ENCODE assay signal across 8 mouse cellular contexts in genomic region chr3:127759212-127759611, GRCm38 (mm10). TPM values are rescaled to one million over a fixed set of nuclear protein-coding genes. Genes with fewer than 3 reads are reported as not detected.
DNase-seq lines count a peak whose midpoint lies in the region; ATAC-seq lines count a peak whose summit lies in the region.

No protein-coding gene starts in this region.

- ATAC-seq in intestine, embryonic 14.5 days (replicated peaks; ENCODE audit: low FRiP score, low TSS enrichment, low read depth) = no peak
- ATAC-seq in intestine, embryonic 15.5 days = no peak
- ATAC-seq in forebrain, embryonic 16.5 days = peak; percentile 74

- no peaks in the 10 kb centered on the region for H3K4me1 ChIP-seq in intestine, embryonic 14.5 days (replicated peaks; ENCODE audit: control insufficient read depth, insufficient read depth, low read length)
- no peaks in the 10 kb centered on the region for H3K4me1 ChIP-seq in intestine, embryonic 15.5 days (replicated peaks)
- 0 out of 2 replicates have a peak, but pooled peaks cover 4% of the 10 kb centered on the region for H3K4me1 ChIP-seq in forebrain, embryonic 16.5 days (replicated peaks; ENCODE audit: control insufficient read depth, insufficient read depth, low read length)

- no peak overlapping the region for H3K9ac ChIP-seq in intestine, embryonic 14.5 days (ENCODE audit: low read length)
- no peak overlapping the region for H3K9ac ChIP-seq in intestine, embryonic 15.5 days
- H3K9ac ChIP-seq in forebrain, embryonic 16.5 days (replicated peaks; ENCODE audit: low read depth, low read length) = no peak overlapping the region

- WGBS in intestine, embryonic 14.5 days = 19% methylated on average over 8 of the region's 8 CpGs
- WGBS in intestine, embryonic 15.5 days = 18% methylated on average over 8 of the region's 8 CpGs
- WGBS in forebrain, embryonic 16.5 days = 8% methylated on average over 8 of the region's 8 CpGs

- no peak overlapping the region for H3K4me3 ChIP-seq in intestine, embryonic 14.5 days (ENCODE audit: low read depth, low read length)
- no peak overlapping the region for H3K4me3 ChIP-seq in intestine, embryonic 15.5 days (replicated peaks)
- no peak overlapping the region for H3K4me3 ChIP-seq in forebrain, embryonic 16.5 days (replicated peaks; ENCODE audit: low read length)

- H3K9me3 ChIP-seq in intestine, embryonic 14.5 days (ENCODE audit: control insufficient read depth, low read length) = no peaks in the 10 kb centered on the region
- H3K9me3 ChIP-seq in intestine, embryonic 15.5 days = no peaks in the 10 kb centered on the region
- H3K9me3 ChIP-seq in forebrain, embryonic 16.5 days (ENCODE audit: control insufficient read depth, low read length) = no peaks in the 10 kb centered on the region

- no peaks in the 10 kb centered on the region for H3K36me3 ChIP-seq in intestine, embryonic 14.5 days (ENCODE audit: control insufficient read depth, insufficient read depth, low read length)
- no peaks in the 10 kb centered on the region for H3K36me3 ChIP-seq in intestine, embryonic 15.5 days
- H3K36me3 ChIP-seq in forebrain, embryonic 16.5 days (ENCODE audit: control insufficient read depth, insufficient read depth) = no peaks in the 10 kb centered on the region

- DNase-seq in intestine, embryonic 14.5 days (ENCODE audit: low spot score) = peak; percentile 59
- DNase-seq in CD4-positive helper T cell, adult 2 months (ENCODE audit: low read depth, low spot score) = peak; percentile 37
- peak; percentile 67 for DNase-seq in adipocyte (ENCODE audit: low spot score)
- peak; percentile 27 for DNase-seq in layer of hippocampus, adult 9-11 months
- DNase-seq in retina, postnatal 1 day = peak; percentile 87
- no peak for DNase-seq in MN1 (ENCODE audit: low spot score)

- peaks cover 14% of the 10 kb centered on the region; the same call in 1 of the 2 replicates for H3K27me3 ChIP-seq in intestine, embryonic 14.5 days (replicated peaks; ENCODE audit: control insufficient read depth, insufficient read depth, low read length)
- no peaks in the 10 kb centered on the region; the same call in none of the 2 replicates for H3K27me3 ChIP-seq in intestine, embryonic 15.5 days (replicated peaks)
- H3K27me3 ChIP-seq in forebrain, embryonic 16.5 days (replicated peaks; ENCODE audit: control insufficient read depth, insufficient read depth, low read length) = peaks cover 6% of the 10 kb centered on the region; the same call in 1 of the 2 replicates

- no peak overlapping the region for H3K27ac ChIP-seq in intestine, embryonic 14.5 days (ENCODE audit: low read depth)
- H3K27ac ChIP-seq in intestine, embryonic 15.5 days = no peak overlapping the region
- H3K27ac ChIP-seq in forebrain, embryonic 16.5 days (ENCODE audit: low read length) = no peak overlapping the region

- H3K4me2 ChIP-seq in intestine, embryonic 14.5 days (ENCODE audit: low read length) = no peak overlapping the region
- no peak overlapping the region for H3K4me2 ChIP-seq in intestine, embryonic 15.5 days (replicated peaks)
- H3K4me2 ChIP-seq in forebrain, embryonic 16.5 days (ENCODE audit: low read length) = no peak overlapping the region

RNA-seq across cellular contexts. Expression of gene Alpk1, which starts 21.1 kb away (rescaled TPM):
- 1.7 and 2.9 TPM in 2 replicates for polyA plus RNA-seq in intestine, embryonic 14.5 days (2014; fragmentation: Nextera tagmentation; extraction: Ambion mirVana)
- 2.1 and 2.5 TPM in 2 replicates for polyA plus RNA-seq in intestine, embryonic 15.5 days (2015; fragmentation: Nextera tagmentation; extraction: Ambion mirVana)
- polyA plus RNA-seq in forebrain, embryonic 16.5 days (2015; fragmentation: Nextera tagmentation; extraction: Ambion mirVana) = 0.92 and 0.99 TPM in 2 replicates

RNA-seq across cellular contexts. Expression of gene Tifa, which starts 30.4 kb away (rescaled TPM):
- polyA plus RNA-seq in intestine, embryonic 14.5 days (2014; fragmentation: Nextera tagmentation; extraction: Ambion mirVana) = 14.0 and 18.1 TPM in 2 replicates
- polyA plus RNA-seq in intestine, embryonic 15.5 days (2015; fragmentation: Nextera tagmentation; extraction: Ambion mirVana) = 24.1 and 24.7 TPM in 2 replicates
- 3.4 and 5.0 TPM in 2 replicates for polyA plus RNA-seq in forebrain, embryonic 16.5 days (2015; fragmentation: Nextera tagmentation; extraction: Ambion mirVana)
